Mouse (Mus musculus) megakaryocyte, adult 5-6 weeks (primary cell): Measurements from ENCODE around the gene Gatd1. TPM values are rescaled to one million over a fixed set of nuclear protein-coding genes. Genes with fewer than 3 reads are reported as not detected.
"Not testable (repeated sequence)": the region's sequence is repeated elsewhere in the genome, so short reads cannot be mapped to it uniquely, and the experiment has no call there.

Experiments
- ATAC-seq: 2 replicates; pipeline ENCODE4 v1.8.0; 2016; ENCODE audit warnings: mild to moderate bottlenecking, inconsistent platforms; ENCODE audit not compliant: poor library complexity, severe bottlenecking
- total RNA-seq, 2 experiments: library from RNA; stranded (forward) in 1 of 2; stranded (reverse) in 1 of 2; fragments of 153-499, 151-499 nt in 1 of 2; fragments of 221-1000, 200-1000 nt in 1 of 2; gene quantifications; 2 replicates each; pipeline versions ENCODE4 v1.2.3 to v1.2.4; 2015 to 2017

Gatd1 gene
- total RNA-seq, 2 experiments from 2014 or later: 13.1 to 22.8 TPM

DNA sequence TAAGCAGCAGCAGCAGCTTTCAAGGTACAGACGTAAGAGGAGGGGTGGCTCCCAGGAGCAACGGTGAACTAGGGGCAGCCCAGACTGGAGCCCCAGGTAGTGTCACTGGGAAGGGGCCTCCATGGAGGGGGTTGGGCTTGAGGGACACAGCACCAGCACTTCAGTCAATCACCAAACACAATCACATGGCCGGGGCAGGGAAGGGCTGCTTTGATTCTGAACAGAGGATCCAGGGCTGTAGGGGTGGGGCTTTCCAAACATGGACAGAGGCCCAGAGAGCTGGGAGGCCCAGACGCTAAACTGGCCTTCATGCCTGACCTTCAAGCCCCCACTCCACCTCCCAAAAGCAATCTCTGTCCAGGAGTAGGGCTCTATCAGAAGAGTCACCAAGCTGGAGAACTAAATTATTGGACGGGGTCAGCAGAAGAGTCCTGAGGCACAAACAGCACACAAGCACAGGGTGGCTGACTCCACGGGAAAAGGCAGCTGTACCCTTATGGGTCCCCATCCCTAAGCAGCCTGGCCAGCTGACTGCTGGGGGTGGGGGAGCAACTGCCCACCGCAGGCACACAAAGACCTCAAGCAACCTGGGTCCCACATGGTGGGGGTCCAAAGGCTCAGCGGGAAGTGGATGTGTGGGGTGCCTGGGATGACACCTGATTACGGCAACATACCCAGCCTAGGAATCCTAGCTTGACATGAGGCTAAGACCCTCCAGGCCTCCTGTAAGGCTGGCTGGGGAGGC is 16.1 kb upstream of the Gatd1 start:
- no peak for ATAC-seq

- no peak for ATAC-seq
Observed at GRCm38 (mm10) chr7:141429310-141429709, 15.4 kb upstream of the Gatd1 start, which contains the start of gene Cend1. Gene Cend1, minus strand, starts transcription at chr7:141429491.

GRCm38 (mm10) chr7:141428701-141429100 is 14.8 kb upstream of the Gatd1 start:
- no peak for ATAC-seq

DNA sequence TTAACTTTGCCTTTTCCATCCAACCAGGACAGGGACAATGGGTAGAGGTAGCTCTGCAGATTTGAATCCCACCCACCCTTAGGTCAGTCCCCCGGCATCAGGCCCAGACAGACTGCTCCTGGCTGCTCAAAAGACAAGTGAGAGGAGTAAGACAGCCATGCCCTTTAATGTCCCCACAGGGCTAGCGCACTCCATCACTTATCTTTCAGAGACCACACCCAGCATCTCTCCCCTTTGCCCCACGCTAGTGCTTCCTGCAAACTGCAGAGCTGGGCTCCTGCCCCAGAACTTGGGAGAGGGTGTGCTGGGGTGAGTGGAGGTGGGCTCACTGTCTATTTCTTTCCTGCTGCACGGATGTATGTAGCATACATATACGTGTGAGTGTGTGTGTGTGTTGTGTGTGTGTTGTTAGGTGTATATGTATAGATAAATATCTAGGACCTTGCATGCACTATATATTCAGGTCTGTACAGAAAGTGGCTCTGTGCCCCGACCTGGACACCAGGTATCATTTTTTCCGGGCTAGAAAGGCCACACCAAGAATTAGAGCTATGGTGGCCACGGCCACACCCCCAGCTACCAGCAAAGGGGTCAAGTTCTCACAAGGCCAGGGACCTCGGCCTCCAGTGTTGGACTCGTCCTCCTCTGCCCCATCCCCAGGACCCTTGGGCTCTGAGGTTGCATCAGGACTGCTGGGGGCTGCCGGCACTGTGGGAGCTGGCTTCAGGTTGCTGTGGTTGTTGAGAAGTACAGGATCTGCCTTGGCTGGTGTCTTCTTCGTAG is 13.2 kb upstream of the Gatd1 start:
- no peak for ATAC-seq

GRCm38 (mm10) chr7:141423811-141424210 is 9.9 kb upstream of the Gatd1 start:
- no peak for ATAC-seq

DNA sequence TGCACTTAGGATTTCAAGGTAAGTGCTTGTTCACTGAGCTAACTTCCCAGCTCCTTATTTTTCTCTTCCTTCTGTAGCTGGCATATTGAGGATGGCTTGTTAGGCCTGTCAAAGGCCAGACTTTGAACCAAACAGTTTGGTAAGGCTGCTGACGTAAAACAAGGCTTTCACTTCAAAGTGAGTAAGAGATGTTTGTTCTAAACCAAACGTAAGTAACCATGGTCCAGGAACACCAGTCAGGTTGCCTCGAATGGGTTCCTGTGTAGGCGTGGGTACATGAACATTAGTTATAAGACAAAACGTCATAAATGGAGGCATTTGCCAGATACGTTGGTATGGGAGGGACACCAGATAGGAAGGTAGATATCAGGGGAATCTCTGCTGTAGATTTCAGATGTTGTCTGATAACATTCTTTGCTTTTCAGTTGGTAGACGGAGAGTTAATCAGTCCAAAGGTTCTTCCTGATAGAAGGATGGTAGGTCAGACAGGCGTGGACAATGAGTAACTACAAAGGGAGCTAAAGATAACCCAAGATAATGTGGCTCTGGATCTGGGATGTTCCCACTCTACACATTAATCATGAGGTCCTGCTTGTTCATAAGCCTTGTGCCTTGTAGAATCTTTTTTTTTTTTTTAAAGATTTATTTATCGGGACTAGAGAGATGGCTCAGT is 6.2 kb upstream of the Gatd1 start:
- no peak for ATAC-seq

- ATAC-seq: 0 out of 2 replicates have a peak, but pooled peaks have one; percentile 36
Observed at GRCm38 (mm10) chr7:141418970-141419369, 5.0 kb upstream of the Gatd1 start.

DNA sequence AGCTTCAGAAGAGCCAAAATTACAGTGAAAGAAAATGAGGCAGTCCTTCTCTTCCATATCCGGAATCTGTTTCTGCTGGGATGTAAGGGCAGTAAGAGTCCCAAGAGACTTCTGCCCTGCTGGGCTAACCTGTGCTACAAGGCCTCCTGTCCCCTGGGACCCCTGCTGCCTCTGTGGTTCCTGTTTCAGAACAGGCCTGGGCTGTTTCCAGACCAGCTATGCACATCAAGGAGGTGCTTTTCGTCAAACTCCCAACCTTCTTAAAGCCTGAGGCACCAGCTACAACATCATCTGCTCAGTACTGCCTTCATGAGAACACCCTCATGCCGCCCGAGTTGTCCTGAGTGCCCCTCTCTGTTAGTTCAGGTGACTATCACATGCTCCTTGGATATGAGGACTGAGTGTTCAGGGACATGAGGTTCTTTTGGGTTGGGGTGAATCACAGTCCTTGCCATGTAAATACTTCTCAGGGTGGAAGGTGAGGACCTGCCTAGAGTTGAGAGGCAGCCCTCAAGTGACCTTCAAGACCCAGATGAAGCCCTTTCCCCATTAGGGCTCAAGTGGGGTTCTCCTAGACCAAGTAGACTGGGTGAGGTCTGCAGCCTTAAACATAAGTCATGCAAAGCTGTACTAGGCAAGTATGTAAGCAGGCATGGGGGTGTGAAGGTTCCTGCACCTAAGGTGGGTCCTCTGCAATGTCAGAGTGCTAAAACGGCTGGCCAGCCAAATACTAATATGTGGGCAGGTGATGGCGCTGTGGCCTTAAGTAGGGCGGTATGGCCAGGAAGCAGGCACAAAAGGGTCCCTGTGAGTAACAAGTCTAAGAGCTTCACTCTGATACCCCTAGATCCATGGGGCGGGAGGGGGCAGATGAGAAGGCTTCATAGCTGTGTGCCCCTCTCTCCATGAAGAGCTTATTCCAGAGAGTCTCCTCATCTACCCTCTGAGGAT is 4.1 kb upstream of the Gatd1 start:
- no peak for ATAC-seq

DNA sequence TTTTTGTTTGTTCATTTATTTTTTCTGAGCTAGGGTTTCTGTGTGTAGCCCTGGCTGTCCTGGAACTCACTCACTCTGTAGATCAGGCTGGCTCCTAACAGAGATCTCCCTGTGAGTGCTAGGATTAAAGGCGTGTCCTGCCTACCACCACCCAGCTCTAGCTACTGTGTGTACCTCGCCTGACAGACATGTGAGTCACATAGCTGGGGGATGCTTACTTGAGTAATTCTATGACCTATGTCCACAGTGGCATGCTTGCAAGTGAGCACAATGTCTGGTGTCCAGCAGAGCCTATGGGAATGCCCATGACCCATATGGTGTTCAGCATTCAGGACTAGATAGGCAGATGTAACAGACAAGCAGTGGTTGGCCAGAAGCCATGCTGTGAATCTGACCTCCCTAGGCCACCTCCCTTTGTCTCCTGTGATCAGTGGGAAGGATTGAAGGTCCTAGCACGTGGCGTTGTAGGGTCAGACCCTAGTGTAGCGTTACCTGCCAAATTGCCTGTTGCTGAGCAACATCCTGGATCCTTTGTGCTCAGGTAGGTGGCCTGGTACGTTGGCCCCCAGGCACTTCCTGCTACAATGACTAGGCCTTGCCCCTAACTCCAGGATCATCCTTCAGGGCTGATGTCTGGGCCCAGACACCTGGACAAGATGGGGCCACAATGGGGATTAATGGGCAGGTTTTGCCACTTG is 2.4 kb upstream of the Gatd1 start:
- ATAC-seq: no peak

DNA sequence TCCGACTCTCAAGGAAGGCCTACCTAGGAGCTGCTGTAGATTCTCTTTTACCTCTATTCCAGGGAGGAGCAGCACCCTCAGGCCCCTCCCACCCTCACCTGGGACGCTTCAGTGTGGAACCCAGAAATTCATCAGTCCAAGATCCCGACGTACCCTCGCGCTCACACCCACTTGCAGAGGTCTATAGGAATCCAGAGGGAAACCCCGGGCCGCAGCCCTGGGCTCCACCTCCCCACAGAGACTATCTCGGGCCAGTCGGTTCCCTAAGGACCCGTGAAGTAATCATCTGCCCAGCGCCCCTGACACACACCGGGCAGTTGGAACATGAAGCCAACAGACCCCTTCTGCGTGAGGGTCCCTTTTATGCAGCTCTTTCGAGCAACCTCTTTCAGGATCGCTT is 605 bp downstream of the Gatd1 start:
- no peak for ATAC-seq

- ATAC-seq: no peak
Observed at GRCm38 (mm10) chr7:141411667-141412066, 2.3 kb downstream of the Gatd1 start.

DNA sequence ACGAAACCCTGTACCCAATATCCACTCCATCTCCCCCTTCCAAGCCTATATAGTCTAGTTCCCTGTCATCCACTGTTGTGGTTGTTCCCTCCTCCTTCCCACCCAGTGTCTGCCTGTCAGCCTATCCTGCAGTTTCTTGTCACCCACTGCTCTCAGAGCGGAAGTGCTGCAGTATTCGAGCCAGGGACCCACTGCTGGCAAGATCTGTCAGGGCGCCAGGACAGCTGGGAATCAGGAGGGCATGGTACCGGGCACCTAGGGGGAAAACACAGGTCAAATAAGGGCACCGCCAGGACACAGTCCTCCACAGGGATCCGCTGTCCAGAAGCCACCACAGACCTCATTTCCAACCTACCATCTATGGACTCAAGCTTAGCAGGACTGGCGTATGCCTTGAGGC is 3.3 kb downstream of the Gatd1 start:
- no peak for ATAC-seq

GRCm38 (mm10) chr7:141408833-141409232 is 5.1 kb downstream of the Gatd1 start:
- peak; percentile 91 for ATAC-seq

DNA sequence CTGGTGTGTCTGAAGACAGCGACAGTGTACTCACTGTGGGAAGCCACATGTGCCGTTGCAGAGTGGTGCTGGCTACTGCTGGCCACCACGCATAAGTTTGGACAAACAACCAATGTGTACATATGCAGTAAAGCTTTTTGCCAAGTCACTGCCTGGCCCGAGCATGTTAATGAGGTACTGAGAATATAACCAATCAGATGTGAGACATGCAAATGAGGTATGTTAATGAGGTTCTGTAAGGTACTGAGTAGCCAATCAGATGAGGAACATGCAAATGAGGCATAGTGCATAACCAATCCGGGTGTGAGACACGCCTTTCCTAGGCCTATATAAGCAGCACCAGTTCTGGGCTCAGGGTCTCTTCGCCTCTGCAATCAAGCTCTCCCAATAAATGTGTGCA is 6.3 kb downstream of the Gatd1 start:
- ATAC-seq: not testable (repeated sequence)

DNA sequence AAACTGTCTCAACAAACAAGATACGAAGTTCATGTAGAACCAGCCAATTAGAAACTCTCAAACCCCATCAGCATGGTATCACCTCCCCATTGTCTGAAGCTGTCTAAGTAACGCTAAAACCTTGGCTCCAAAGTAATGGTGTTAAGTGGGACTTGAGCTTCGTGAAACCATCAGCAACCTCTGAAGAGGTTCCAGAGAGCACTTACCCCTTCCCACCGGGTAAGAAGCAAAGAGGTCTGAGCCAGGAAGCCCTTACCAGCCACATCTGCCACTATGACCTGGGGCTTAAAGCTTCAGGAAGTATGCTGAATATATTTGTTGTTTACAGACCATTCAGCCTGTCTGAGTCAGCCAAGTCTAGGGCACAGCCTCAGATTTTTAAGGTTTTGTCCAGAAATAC is 8.5 kb downstream of the Gatd1 start:
- no peak for ATAC-seq

DNA sequence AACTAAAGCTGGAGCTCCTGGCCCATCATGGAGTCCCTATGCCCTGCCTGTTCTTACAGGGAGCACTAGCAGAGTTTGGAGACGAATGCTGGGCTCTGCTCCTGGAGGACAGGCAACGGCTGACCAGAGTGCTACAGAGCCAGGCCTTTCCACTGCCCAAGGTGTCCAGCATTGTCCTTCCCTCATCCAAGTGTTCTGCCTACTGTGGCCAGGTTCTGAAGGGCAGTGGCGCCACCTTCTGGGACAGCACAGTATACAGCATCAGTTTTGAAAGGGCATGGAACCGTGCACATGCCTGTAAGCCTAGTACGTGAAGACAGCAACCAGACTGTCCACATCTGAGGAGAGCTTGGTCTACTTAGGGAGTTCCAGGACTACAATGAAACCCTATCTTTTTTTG is 10.6 kb downstream of the Gatd1 start:
- peak; percentile 94 for ATAC-seq

- ATAC-seq: no peak
Observed at GRCm38 (mm10) chr7:141395348-141395747, 18.6 kb downstream of the Gatd1 start.

DNA sequence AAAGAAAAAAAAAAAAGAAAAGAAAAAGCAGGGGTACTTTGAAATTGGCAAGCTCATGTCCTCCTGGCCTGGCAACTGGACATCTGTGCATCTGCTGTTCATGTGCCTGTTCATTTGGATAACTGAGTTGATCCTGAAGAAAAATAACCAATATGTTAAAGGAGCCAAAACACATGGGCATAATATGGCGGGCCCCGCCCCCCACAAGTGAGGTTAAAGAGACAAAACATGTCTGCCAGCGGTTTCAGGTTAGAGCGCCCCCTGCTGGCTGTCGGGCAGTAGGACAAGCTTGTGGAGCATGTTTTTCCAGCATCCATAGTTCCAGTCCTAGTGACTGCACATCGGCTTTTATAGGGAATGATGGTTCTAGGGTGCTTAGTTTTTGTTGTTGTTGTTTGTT is 19.2 kb downstream of the Gatd1 start:
- ATAC-seq: peak; percentile 25

DNA sequence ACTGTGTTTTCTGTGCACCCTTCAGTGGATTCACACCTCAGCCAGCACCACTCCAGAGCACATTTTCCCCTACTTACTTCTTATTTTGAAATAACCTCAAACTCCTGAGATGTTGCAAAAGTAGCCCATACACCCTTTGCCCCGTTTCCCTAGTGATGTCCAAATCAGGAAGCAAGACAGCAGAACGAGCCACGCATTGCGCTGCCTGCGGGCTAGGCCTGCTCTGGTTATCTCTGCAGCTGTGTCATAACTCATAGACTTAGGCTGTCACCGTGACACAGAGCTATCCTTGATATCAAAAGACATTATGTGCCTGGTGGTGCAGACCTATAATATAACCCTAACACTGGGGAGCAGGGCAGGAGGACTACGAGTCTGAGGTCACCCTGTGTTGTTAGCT is 19.8 kb downstream of the Gatd1 start:
- ATAC-seq: peak; percentile 62
